Mouse (Mus musculus): ENCODE measurements around the gene Slc25a26. TPM values are rescaled to one million over a fixed set of nuclear protein-coding genes. Genes with fewer than 3 reads are reported as not detected.
A peak's percentile ranks its signal among the peaks of the same experiment; 100 is the strongest.

The Slc25a26 gene
- polyA plus RNA-seq, 1 experiment from 2014 or later, result 8.6 TPM

GRCm38 (mm10) chr6:94592710-94593109, 92.6 kb downstream of the Slc25a26 start:
- Histone ChIP-seq H3K27me3 (replicated peaks; ENCODE audit: control insufficient read depth, insufficient read depth, low read length) (no peaks in the 10 kb centered on the region), H3K9me3 (ENCODE audit: control insufficient read depth, low read length) (no peaks in the 10 kb centered on the region), H3K9ac (replicated peaks; ENCODE audit: low read depth, low read length) (no peak overlapping the region), H3K36me3 (ENCODE audit: control insufficient read depth, insufficient read depth) (no peaks in the 10 kb centered on the region), H3K4me1 (replicated peaks; ENCODE audit: control insufficient read depth, insufficient read depth, low read length) (peaks cover 17% of the 10 kb centered on the region), H3K27ac (ENCODE audit: low read length) (no peak overlapping the region), H3K4me2 (ENCODE audit: low read length) (peak overlapping the region; percentile 19), H3K4me3 (replicated peaks; ENCODE audit: low read length) (no peak overlapping the region)
- 20% methylated on average over 4 of the region's 4 CpGs for WGBS
- ATAC-seq, result peak; percentile 77

GRCm38 (mm10) chr6:94594096-94594665, 94.0 kb downstream of the Slc25a26 start:
- Histone ChIP-seq H3K4me1 (replicated peaks; ENCODE audit: control insufficient read depth, insufficient read depth, low read length) (peaks cover 17% of the 10 kb centered on the region), H3K4me2 (ENCODE audit: low read length) (no peak overlapping the region), H3K27ac (ENCODE audit: low read length) (no peak overlapping the region), H3K9me3 (ENCODE audit: control insufficient read depth, low read length) (no peaks in the 10 kb centered on the region), H3K27me3 (replicated peaks; ENCODE audit: control insufficient read depth, insufficient read depth, low read length) (no peaks in the 10 kb centered on the region), H3K4me3 (replicated peaks; ENCODE audit: low read length) (no peak overlapping the region), H3K9ac (replicated peaks; ENCODE audit: low read depth, low read length) (no peak overlapping the region), H3K36me3 (ENCODE audit: control insufficient read depth, insufficient read depth) (no peaks in the 10 kb centered on the region)
- WGBS, result 65% methylated on average over 6 of the region's 6 CpGs
- ATAC-seq, result no peak

DNA sequence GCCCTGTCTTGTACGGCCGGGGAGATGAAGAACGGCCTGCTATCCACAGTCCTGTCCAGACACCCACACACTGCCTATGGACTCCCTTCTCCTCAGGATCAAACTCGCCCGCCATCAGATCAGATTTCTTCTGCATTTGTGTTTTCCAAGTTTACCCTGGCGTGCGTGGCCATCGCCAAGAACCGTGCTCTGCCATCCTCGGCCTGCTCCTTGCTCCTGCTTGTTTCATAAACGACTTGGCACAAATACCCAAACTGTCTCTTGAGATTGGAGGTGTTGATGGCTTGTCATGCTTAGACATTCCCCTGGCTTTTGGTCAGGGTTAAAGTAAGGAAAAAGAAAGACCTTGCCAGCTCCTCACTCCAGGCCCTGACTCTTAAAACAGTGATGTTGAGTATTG, 94.6 kb downstream of the Slc25a26 start:
- WGBS, result 58% methylated on average over 11 of the region's 11 CpGs
- no peaks in the 10 kb centered on the region for H3K27me3 ChIP-seq (replicated peaks; ENCODE audit: control insufficient read depth, insufficient read depth, low read length)

DNA sequence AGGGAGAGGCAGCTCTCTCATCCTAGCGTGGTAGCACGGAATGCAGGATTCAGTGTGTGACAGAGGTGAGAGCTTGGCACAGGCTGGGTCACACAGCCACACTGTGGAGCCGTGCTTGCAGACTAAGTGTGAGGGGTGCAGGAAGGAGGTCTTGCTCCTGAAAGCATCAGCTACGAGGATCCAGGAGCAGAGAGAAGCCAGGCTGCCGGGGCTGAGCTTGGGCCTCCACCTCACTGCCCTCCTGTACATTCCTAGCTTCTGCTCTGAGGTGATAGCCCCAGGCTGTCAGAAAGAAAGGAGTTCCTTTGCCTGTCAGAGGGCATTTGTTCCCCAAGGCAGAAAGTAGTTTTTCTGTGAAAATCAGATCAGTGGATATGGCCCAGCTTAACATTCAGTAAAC, 95.1 kb downstream of the Slc25a26 start:
- ATAC-seq, result no peak

More for the DNA sequence above, 94.6 kb downstream of the Slc25a26 start:
- H3K4me2 ChIP-seq (ENCODE audit: low read length), result no peak overlapping the region
- no peak overlapping the region for H3K4me3 ChIP-seq (replicated peaks; ENCODE audit: low read length)
- peaks cover 17% of the 10 kb centered on the region for H3K4me1 ChIP-seq (replicated peaks; ENCODE audit: control insufficient read depth, insufficient read depth, low read length)
- H3K9me3 ChIP-seq (ENCODE audit: control insufficient read depth, low read length), result no peaks in the 10 kb centered on the region
- H3K27ac ChIP-seq (ENCODE audit: low read length), result no peak overlapping the region
- H3K36me3 ChIP-seq (ENCODE audit: control insufficient read depth, insufficient read depth), result no peaks in the 10 kb centered on the region
- ATAC-seq, result no peak
- H3K9ac ChIP-seq (replicated peaks; ENCODE audit: low read depth, low read length), result no peak overlapping the region

DNA sequence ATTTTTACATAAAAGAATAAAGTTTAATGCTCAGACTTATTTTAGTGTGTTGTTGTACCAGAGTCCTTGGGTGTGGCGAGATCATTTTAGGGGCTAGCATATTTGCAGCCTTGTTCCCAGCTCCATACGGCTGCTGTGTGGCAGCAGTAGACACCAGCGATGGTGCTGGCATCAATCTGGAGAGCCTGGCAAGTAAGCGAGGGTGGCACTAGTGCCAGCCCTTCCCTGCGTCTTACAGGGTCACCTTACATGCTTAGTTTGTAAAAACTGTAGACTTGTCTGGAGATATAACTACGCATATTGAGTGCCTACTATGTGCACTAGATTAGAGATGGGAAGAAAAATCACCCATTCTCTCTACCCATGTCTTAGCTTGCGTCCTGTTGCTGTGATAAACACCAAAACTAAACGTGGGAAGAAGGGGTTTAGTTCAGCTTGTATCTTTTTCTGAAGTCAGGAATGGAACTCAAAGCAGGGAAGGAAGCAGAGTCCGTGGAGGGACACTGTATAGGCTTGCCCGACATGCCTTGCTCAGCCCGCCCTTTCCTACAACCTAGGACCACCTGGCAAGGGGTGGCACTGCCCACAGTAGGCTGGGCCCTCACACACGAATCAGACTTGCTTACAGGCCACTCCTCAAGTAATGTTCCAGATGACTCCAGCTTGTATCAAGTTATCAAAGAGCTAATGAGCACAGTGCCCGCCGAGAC, 96.1 kb downstream of the Slc25a26 start:
- Histone ChIP-seq H3K9me3 (ENCODE audit: control insufficient read depth, low read length) (no peaks in the 10 kb centered on the region), H3K27ac (ENCODE audit: low read length) (no peak overlapping the region), H3K4me3 (replicated peaks; ENCODE audit: low read length) (no peak overlapping the region), H3K27me3 (replicated peaks; ENCODE audit: control insufficient read depth, insufficient read depth, low read length) (no peaks in the 10 kb centered on the region), H3K9ac (replicated peaks; ENCODE audit: low read depth, low read length) (no peak overlapping the region), H3K4me1 (replicated peaks; ENCODE audit: control insufficient read depth, insufficient read depth, low read length) (peaks cover 17% of the 10 kb centered on the region), H3K36me3 (ENCODE audit: control insufficient read depth, insufficient read depth) (no peaks in the 10 kb centered on the region), H3K4me2 (ENCODE audit: low read length) (no peak overlapping the region)
- 82% methylated on average over 14 of the region's 14 CpGs for WGBS
- ATAC-seq, result no peak

More for the DNA sequence above, 95.1 kb downstream of the Slc25a26 start:
- H3K9me3 ChIP-seq (ENCODE audit: control insufficient read depth, low read length), result no peaks in the 10 kb centered on the region
- peaks cover 17% of the 10 kb centered on the region for H3K4me1 ChIP-seq (replicated peaks; ENCODE audit: control insufficient read depth, insufficient read depth, low read length)
- H3K27me3 ChIP-seq (replicated peaks; ENCODE audit: control insufficient read depth, insufficient read depth, low read length), result no peaks in the 10 kb centered on the region
- H3K4me3 ChIP-seq (replicated peaks; ENCODE audit: low read length), result no peak overlapping the region
- no peak overlapping the region for H3K27ac ChIP-seq (ENCODE audit: low read length)
- H3K4me2 ChIP-seq (ENCODE audit: low read length), result no peak overlapping the region
- 62% methylated on average over 5 of the region's 5 CpGs for WGBS
- H3K36me3 ChIP-seq (ENCODE audit: control insufficient read depth, insufficient read depth), result no peaks in the 10 kb centered on the region
- H3K9ac ChIP-seq (replicated peaks; ENCODE audit: low read depth, low read length), result no peak overlapping the region

DNA sequence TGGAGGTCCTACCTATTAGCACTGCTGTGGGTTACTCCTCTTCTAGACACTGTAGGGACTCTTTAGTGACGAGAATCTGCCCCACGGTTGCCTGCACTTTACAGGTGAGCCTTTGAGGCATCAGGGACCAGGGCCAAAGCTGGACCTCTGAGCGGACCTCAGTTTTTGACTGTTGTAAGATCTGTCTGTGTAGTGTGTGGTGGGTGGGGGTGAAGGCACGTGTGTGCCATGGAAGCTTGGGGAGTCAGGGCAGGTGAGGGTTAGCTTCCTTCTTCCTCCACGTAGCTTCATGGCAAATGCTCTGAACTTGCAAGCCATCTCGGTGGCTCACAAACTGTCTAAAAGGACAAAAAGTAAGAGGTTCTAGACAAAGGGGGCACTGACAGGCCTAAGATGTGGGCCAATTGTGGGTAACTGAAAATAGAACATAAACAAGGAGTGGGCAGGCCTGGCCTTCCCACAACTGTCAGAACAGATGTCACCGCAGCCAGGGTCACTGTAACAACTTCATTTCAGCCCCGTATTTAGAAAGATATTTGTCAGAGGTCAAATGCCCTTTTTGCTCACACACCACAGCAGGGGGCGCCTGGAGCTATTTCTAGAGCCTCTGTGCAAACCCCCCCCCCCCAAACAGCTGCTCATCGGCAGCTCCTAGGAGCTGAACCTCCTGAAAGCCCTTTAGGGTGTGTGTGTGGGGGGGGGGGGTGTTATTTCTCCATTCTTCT, 96.8 kb downstream of the Slc25a26 start:
- Histone ChIP-seq H3K27me3 (replicated peaks; ENCODE audit: control insufficient read depth, insufficient read depth, low read length) (no peaks in the 10 kb centered on the region), H3K4me1 (replicated peaks; ENCODE audit: control insufficient read depth, insufficient read depth, low read length) (peaks cover 17% of the 10 kb centered on the region), H3K4me2 (ENCODE audit: low read length) (no peak overlapping the region), H3K4me3 (replicated peaks; ENCODE audit: low read length) (no peak overlapping the region), H3K9me3 (ENCODE audit: control insufficient read depth, low read length) (no peaks in the 10 kb centered on the region), H3K27ac (ENCODE audit: low read length) (no peak overlapping the region), H3K36me3 (ENCODE audit: control insufficient read depth, insufficient read depth) (no peaks in the 10 kb centered on the region), H3K9ac (replicated peaks; ENCODE audit: low read depth, low read length) (no peak overlapping the region)
- 61% methylated on average over 10 of the region's 10 CpGs for WGBS
- no peak for ATAC-seq

- Histone ChIP-seq H3K27me3 (replicated peaks; ENCODE audit: control insufficient read depth, insufficient read depth, low read length) (no peaks in the 10 kb centered on the region), H3K9me3 (ENCODE audit: control insufficient read depth, low read length) (no peaks in the 10 kb centered on the region), H3K27ac (ENCODE audit: low read length) (no peak overlapping the region), H3K4me2 (ENCODE audit: low read length) (no peak overlapping the region), H3K9ac (replicated peaks; ENCODE audit: low read depth, low read length) (no peak overlapping the region), H3K4me1 (replicated peaks; ENCODE audit: control insufficient read depth, insufficient read depth, low read length) (peaks cover 8% of the 10 kb centered on the region), H3K4me3 (replicated peaks; ENCODE audit: low read length) (no peak overlapping the region), H3K36me3 (ENCODE audit: control insufficient read depth, insufficient read depth) (no peaks in the 10 kb centered on the region)
- 84% methylated on average over 12 of the region's 12 CpGs for WGBS
- no peak for ATAC-seq
Observed at GRCm38 (mm10) chr6:94598421-94598820, 98.3 kb downstream of the Slc25a26 start.

DNA sequence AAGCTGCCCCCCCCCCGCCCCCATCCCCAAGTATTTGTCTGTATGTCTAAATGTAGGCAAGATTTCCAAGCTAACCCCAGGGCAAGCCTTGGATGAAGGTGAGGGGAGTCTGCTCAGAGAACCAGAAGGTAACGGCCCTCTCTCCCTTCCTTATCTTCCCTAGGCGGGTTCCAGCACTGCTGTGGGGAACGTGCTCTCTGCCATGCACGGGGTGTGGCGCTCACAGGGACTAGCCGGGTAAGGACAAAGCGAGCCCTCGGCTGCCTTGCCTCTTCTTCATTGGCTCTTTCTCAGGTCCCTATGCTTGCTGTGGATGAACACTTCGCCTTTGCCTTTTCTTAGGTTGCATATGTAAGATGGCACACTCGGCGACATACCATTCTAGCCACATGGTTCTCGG, 98.9 kb downstream of the Slc25a26 start:
- WGBS, result 88% methylated on average over 13 of the region's 13 CpGs
- Histone ChIP-seq H3K27me3 (replicated peaks; ENCODE audit: control insufficient read depth, insufficient read depth, low read length) (no peaks in the 10 kb centered on the region), H3K4me2 (ENCODE audit: low read length) (no peak overlapping the region), H3K4me1 (replicated peaks; ENCODE audit: control insufficient read depth, insufficient read depth, low read length) (peaks cover 7% of the 10 kb centered on the region), H3K4me3 (replicated peaks; ENCODE audit: low read length) (no peak overlapping the region), H3K9ac (replicated peaks; ENCODE audit: low read depth, low read length) (no peak overlapping the region), H3K27ac (ENCODE audit: low read length) (no peak overlapping the region), H3K9me3 (ENCODE audit: control insufficient read depth, low read length) (no peaks in the 10 kb centered on the region), H3K36me3 (ENCODE audit: control insufficient read depth, insufficient read depth) (no peaks in the 10 kb centered on the region)
- no peak for ATAC-seq

- WGBS, result 88% methylated on average over 5 of the region's 5 CpGs
- no peak overlapping the region for H3K4me3 ChIP-seq (replicated peaks; ENCODE audit: low read length)
- no peak overlapping the region for H3K9ac ChIP-seq (replicated peaks; ENCODE audit: low read depth, low read length)
- H3K36me3 ChIP-seq (ENCODE audit: control insufficient read depth, insufficient read depth), result no peaks in the 10 kb centered on the region
- H3K27ac ChIP-seq (ENCODE audit: low read length), result no peak overlapping the region
- H3K4me2 ChIP-seq (ENCODE audit: low read length), result no peak overlapping the region
- no peaks in the 10 kb centered on the region for H3K9me3 ChIP-seq (ENCODE audit: control insufficient read depth, low read length)
- H3K4me1 ChIP-seq (replicated peaks; ENCODE audit: control insufficient read depth, insufficient read depth, low read length), result no peaks in the 10 kb centered on the region
- ATAC-seq, result no peak
- H3K27me3 ChIP-seq (replicated peaks; ENCODE audit: control insufficient read depth, insufficient read depth, low read length), result no peaks in the 10 kb centered on the region
Observed at GRCm38 (mm10) chr6:94601101-94601500, 101.0 kb downstream of the Slc25a26 start.
